Mouse (Mus musculus) cerebellum, postnatal 10 days (tissue): ENCODE results near the gene Fah.
A peak's percentile ranks its signal among the peaks of the same experiment; 100 is the strongest.

ENCODE experiments used
- DNase-seq, 2 experiments: peaks; one replicate each; pipeline ENCODE4 v3.0.0; 2021; ENCODE audit warnings: mixed read lengths in 2 of 2

The Fah gene

GRCm38 (mm10) chr7:84594087-84594916 is 12.2 kb downstream of the Fah start:
- DNase-seq: peak; percentile 63 to 79

- DNase-seq: no peak
These were observed 15.2 kb downstream of the Fah start for GRCm38 (mm10) chr7:84591347-84591746.

GRCm38 (mm10) chr7:84590622-84591021 is 15.9 kb downstream of the Fah start:
- no peak for DNase-seq

GRCm38 (mm10) chr7:84587101-84587783 is 19.3 kb downstream of the Fah start:
- no peak for DNase-seq

- no peak for DNase-seq
These were observed 20.0 kb downstream of the Fah start for GRCm38 (mm10) chr7:84586360-84587100.

GRCm38 (mm10) chr7:84585086-84585485 is 21.4 kb downstream of the Fah start:
- no peak for DNase-seq

GRCm38 (mm10) chr7:84579769-84580168 is 26.8 kb downstream of the Fah start:
- DNase-seq: no peak

GRCm38 (mm10) chr7:84578841-84579240 is 27.7 kb downstream of the Fah start:
- peak; percentile 57 to 65 for DNase-seq

GRCm38 (mm10) chr7:84577034-84577433 is 29.5 kb downstream of the Fah start:
- DNase-seq: no peak

- no peak for DNase-seq
These were observed 40.3 kb downstream of the Fah start for GRCm38 (mm10) chr7:84566200-84566599.

- peak; percentile 59 to 70 for DNase-seq
These were observed 42.3 kb downstream of the Fah start for GRCm38 (mm10) chr7:84564236-84564635.

- DNase-seq: no peak
These were observed 46.0 kb downstream of the Fah start for GRCm38 (mm10) chr7:84560500-84560899.

- DNase-seq: no peak
These were observed 49.2 kb downstream of the Fah start for GRCm38 (mm10) chr7:84557332-84557731.

GRCm38 (mm10) chr7:84555294-84555693 is 51.2 kb downstream of the Fah start:
- no peak for DNase-seq

GRCm38 (mm10) chr7:84551472-84551871 is 55.0 kb downstream of the Fah start:
- DNase-seq: no peak

GRCm38 (mm10) chr7:84546667-84547066 is 59.9 kb downstream of the Fah start:
- DNase-seq: no peak

GRCm38 (mm10) chr7:84544946-84545345 is 61.6 kb downstream of the Fah start:
- no peak for DNase-seq
